31 mouse cellular contexts compared by ENCODE assay signal in genomic region chr4:148029297-148029696, GRCm38 (mm10). TPM values are rescaled to one million over a fixed set of nuclear protein-coding genes. Genes with fewer than 3 reads are reported as not detected.
DNase-seq lines count a peak whose midpoint lies in the region; ATAC-seq and TF ChIP-seq lines count a peak whose summit lies in the region.
"Had no signal": no experiment of that assay in that cellular context is flagged by ENCODE, and none has a peak within 500 bp of the region (broad histone marks: within the 10 kb centered on the region; RNA-seq: fewer than 3 reads in every experiment).

No protein-coding gene starts in this region.

- H3K4me3 ChIP-seq in kidney, adult 2 months (ENCODE audit: insufficient read depth, low read depth, low read length), result no peak overlapping the region
- H3K4me3 ChIP-seq in midbrain, embryonic 11.5 days (ENCODE audit: low read depth, low read length), result no peak overlapping the region
- H3K4me3 ChIP-seq in midbrain, embryonic 15.5 days, result no peak overlapping the region
- H3K4me3 ChIP-seq: embryonic facial prominence, embryonic 10.5 days; embryonic facial prominence, embryonic 13.5 days; erythroblast, embryonic 14.5 days; forebrain, embryonic 12.5 days; forebrain, embryonic 15.5 days; heart, embryonic 12.5 days; heart, embryonic 15.5 days; hindbrain, embryonic 10.5 days; hindbrain, embryonic 13.5 days had no signal

- H3K9ac ChIP-seq in midbrain, embryonic 11.5 days (ENCODE audit: low read length), result no peak overlapping the region
- no peak overlapping the region for H3K9ac ChIP-seq in midbrain, embryonic 15.5 days
- H3K9ac ChIP-seq: embryonic facial prominence, embryonic 13.5 days; forebrain, embryonic 12.5 days; forebrain, embryonic 15.5 days; heart, embryonic 12.5 days; heart, embryonic 15.5 days; hindbrain, embryonic 13.5 days had no signal

- no peak for TF ChIP-seq POLR2A in kidney, adult 2 months (IDR thresholded peaks at IDR 0.05; ENCODE audit: low read depth, low read length)

- H3K4me2 ChIP-seq in midbrain, embryonic 11.5 days, result no peak overlapping the region
- no peak overlapping the region for H3K4me2 ChIP-seq in midbrain, embryonic 15.5 days
- H3K4me2 ChIP-seq: embryonic facial prominence, embryonic 13.5 days; forebrain, embryonic 12.5 days; forebrain, embryonic 15.5 days; heart, embryonic 12.5 days; heart, embryonic 15.5 days; hindbrain, embryonic 13.5 days had no signal

- H3K27ac ChIP-seq in kidney, adult 2 months (ENCODE audit: insufficient read depth, low read depth, low read length), result peak overlapping the region; percentile 2; the same call in 1 of the 2 replicates
- H3K27ac ChIP-seq in midbrain, embryonic 11.5 days (ENCODE audit: low read depth, low read length), result no peak overlapping the region
- no peak overlapping the region for H3K27ac ChIP-seq in midbrain, embryonic 15.5 days
- H3K27ac ChIP-seq: embryonic facial prominence, embryonic 10.5 days; embryonic facial prominence, embryonic 13.5 days; forebrain, embryonic 12.5 days; forebrain, embryonic 15.5 days; heart, embryonic 15.5 days; hindbrain, embryonic 10.5 days; hindbrain, embryonic 13.5 days had no signal

- no peaks in the 10 kb centered on the region for H3K27me3 ChIP-seq in kidney, adult 2 months (replicated peaks; ENCODE audit: control insufficient read depth, insufficient read depth, low read length)
- H3K27me3 ChIP-seq in midbrain, embryonic 11.5 days (ENCODE audit: control insufficient read depth, insufficient read depth, low read length), result no peaks in the 10 kb centered on the region
- no peaks in the 10 kb centered on the region for H3K27me3 ChIP-seq in midbrain, embryonic 15.5 days (replicated peaks)
- H3K27me3 ChIP-seq: embryonic facial prominence, embryonic 13.5 days; forebrain, embryonic 12.5 days; forebrain, embryonic 15.5 days; heart, embryonic 12.5 days; heart, embryonic 15.5 days; hindbrain, embryonic 13.5 days had no signal

- no peaks in the 10 kb centered on the region for H3K9me3 ChIP-seq in midbrain, embryonic 11.5 days (ENCODE audit: control insufficient read depth, low read length)
- H3K9me3 ChIP-seq in midbrain, embryonic 15.5 days, result no peaks in the 10 kb centered on the region
- H3K9me3 ChIP-seq: embryonic facial prominence, embryonic 10.5 days; embryonic facial prominence, embryonic 13.5 days; forebrain, embryonic 12.5 days; forebrain, embryonic 15.5 days; heart, embryonic 12.5 days; heart, embryonic 15.5 days; hindbrain, embryonic 10.5 days; hindbrain, embryonic 13.5 days had no signal

- no peaks in the 10 kb centered on the region for H3K36me3 ChIP-seq in kidney, adult 2 months (ENCODE audit: control insufficient read depth, insufficient read depth, low read length)
- peaks cover 21% of the 10 kb centered on the region for H3K36me3 ChIP-seq in midbrain, embryonic 11.5 days (ENCODE audit: control insufficient read depth, insufficient read depth, low read length)
- peaks cover 38% of the 10 kb centered on the region for H3K36me3 ChIP-seq in midbrain, embryonic 15.5 days (replicated peaks)

- no peak for TF ChIP-seq CTCF in kidney, adult 2 months (conservative IDR thresholded peaks at IDR 0.05; ENCODE audit: insufficient read depth, insufficient read length, low read depth, low read length)

- ATAC-seq in midbrain, embryonic 11.5 days (ENCODE audit: low FRiP score), result no peak
- no peak for ATAC-seq in midbrain, embryonic 15.5 days (replicated peaks)
- ATAC-seq: CD4-positive, CD25-positive, alpha-beta regulatory T cell, adult 4 months; forebrain, embryonic 15.5 days had no signal

- H3K4me1 ChIP-seq in kidney, adult 2 months (ENCODE audit: control insufficient read depth, insufficient read depth, low read length), result peaks cover 5% of the 10 kb centered on the region; the same call in 1 of the 2 replicates
- no peaks in the 10 kb centered on the region for H3K4me1 ChIP-seq in midbrain, embryonic 11.5 days (ENCODE audit: control insufficient read depth, insufficient read depth, low read length)
- 0 out of 2 replicates have a peak, but pooled peaks cover 8% of the 10 kb centered on the region for H3K4me1 ChIP-seq in midbrain, embryonic 15.5 days
- H3K4me1 ChIP-seq: embryonic facial prominence, embryonic 10.5 days; embryonic facial prominence, embryonic 13.5 days; forebrain, embryonic 15.5 days; heart, embryonic 12.5 days; heart, embryonic 15.5 days had no signal

- WGBS in kidney, adult 2 months, result 63% methylated on average over 7 of the region's 7 CpGs
- WGBS in midbrain, embryonic 11.5 days, result 93% methylated on average over 7 of the region's 7 CpGs
- WGBS in midbrain, embryonic 15.5 days, result 93% methylated on average over 7 of the region's 7 CpGs

- DNase-seq in kidney, adult 2 months, result peak; percentile 72
- DNase-seq in kidney, postnatal 10 days, result no peak
- peak; percentile 60 for DNase-seq in midbrain, embryonic 11.5 days (ENCODE audit: low spot score, missing footprints)
- DNase-seq in kidney, postnatal 25 days, result peak; percentile 27 to 65
- no peak for DNase-seq in lung, postnatal 14 days
- DNase-seq: adrenal gland, adult 2 months; adrenal gland, postnatal 25 days; cerebellum, adult 11-12 months; cerebellum, adult 8-10 months; cerebellum, postnatal 10 days; cerebellum, postnatal 36 days; embryo, embryonic 11 days; gastrocnemius, postnatal 25 days; heart, adult 18-20 months; heart, postnatal 10 days; heart, postnatal 36 days had no signal

RNA-seq across cellular contexts. Expression of gene Clcn6, which starts 9.3 kb away (rescaled TPM):
- 28.8 and 32.3 TPM in 2 replicates for polyA plus RNA-seq in kidney, adult 2 months (2012; rRNA removed)
- 19.2 and 20.2 TPM in 2 replicates for polyA plus RNA-seq in midbrain, embryonic 11.5 days (2014; fragmentation: Nextera tagmentation; extraction: Ambion mirVana)
- 36.2 and 38.0 TPM in 2 replicates for polyA plus RNA-seq in midbrain, embryonic 15.5 days (2015; fragmentation: Nextera tagmentation; extraction: Ambion mirVana)

RNA-seq across cellular contexts. Expression of gene Mthfr, which starts 9.6 kb away (rescaled TPM):
- 36.3 and 48.4 TPM in 2 replicates for polyA plus RNA-seq in kidney, adult 2 months (2012; rRNA removed)
- 17.8 and 18.9 TPM in 2 replicates for polyA plus RNA-seq in midbrain, embryonic 11.5 days (2014; fragmentation: Nextera tagmentation; extraction: Ambion mirVana)
- 23.2 and 24.8 TPM in 2 replicates for polyA plus RNA-seq in midbrain, embryonic 15.5 days (2015; fragmentation: Nextera tagmentation; extraction: Ambion mirVana)

RNA-seq across cellular contexts. Expression of gene Nppa, which starts 28.8 kb away (rescaled TPM):
- polyA plus RNA-seq in kidney, adult 2 months (2012; rRNA removed), result 0.30 and 0.58 TPM in 2 replicates
- polyA plus RNA-seq in midbrain, embryonic 11.5 days (2014; fragmentation: Nextera tagmentation; extraction: Ambion mirVana), result 0.51 and 0.68 TPM in 2 replicates
- 3.6 and 6.4 TPM in 2 replicates for polyA plus RNA-seq in midbrain, embryonic 15.5 days (2015; fragmentation: Nextera tagmentation; extraction: Ambion mirVana)
- polyA plus RNA-seq: adrenal gland, adult 2 months; C2C12; CD4-positive, CD25-positive, alpha-beta regulatory T cell, adult 4 months; erythroblast, embryonic 14.5 days; gonadal fat pad, adult 2 months had no signal

RNA-seq across cellular contexts. Expression of gene Nppb, which starts 43.7 kb away (rescaled TPM):
- not detected in 2 replicates for polyA plus RNA-seq in kidney, adult 2 months (2012; rRNA removed)
- polyA plus RNA-seq in midbrain, embryonic 11.5 days (2014; fragmentation: Nextera tagmentation; extraction: Ambion mirVana), result 0.23 and 0.29 TPM in 2 replicates
- not detected in 2 replicates for polyA plus RNA-seq in midbrain, embryonic 15.5 days (2015; fragmentation: Nextera tagmentation; extraction: Ambion mirVana)
- polyA plus RNA-seq: adrenal gland, adult 2 months; brain, embryonic 14.5 days; CD4-positive, CD25-positive, alpha-beta regulatory T cell, adult 4 months; cortical plate, adult 2 months; erythroblast, embryonic 14.5 days; forebrain, embryonic 12.5 days; forebrain, embryonic 15.5 days; gonadal fat pad, adult 2 months; hindbrain, embryonic 10.5 days had no signal

RNA-seq across cellular contexts. Expression of gene Agtrap, which starts 58.5 kb away (rescaled TPM):
- polyA plus RNA-seq in kidney, adult 2 months (2012; rRNA removed), result 111 and 119 TPM in 2 replicates
- 11.7 TPM in 2 replicates for polyA plus RNA-seq in midbrain, embryonic 11.5 days (2014; fragmentation: Nextera tagmentation; extraction: Ambion mirVana)
- polyA plus RNA-seq in midbrain, embryonic 15.5 days (2015; fragmentation: Nextera tagmentation; extraction: Ambion mirVana), result 5.5 and 6.4 TPM in 2 replicates

Comparison
In these comparisons a context has a peak if more than half of its experiments do, and no peak if none do; other contexts are left out.
1. DNase-seq: peak in kidney, adult 2 months (single experiment), midbrain, embryonic 11.5 days (single experiment) and kidney, postnatal 25 days (2 of 2); none in kidney, postnatal 10 days (single experiment) and lung, postnatal 14 days (single experiment).